Mouse (Mus musculus) layer of hippocampus, adult 2 months (tissue): ENCODE results near the gene Tnfrsf25. TPM values are rescaled to one million over a fixed set of nuclear protein-coding genes. Genes with fewer than 3 reads are reported as not detected.
A peak's percentile ranks its signal among the peaks of the same experiment; 100 is the strongest.

Source experiments
- DNase-seq, 2 experiments: peaks; one replicate each; pipeline ENCODE4 v3.0.0; 2022; ENCODE audit warnings: low spot score in 2 of 2
- H3K27ac ChIP-seq: fragments of 200-600 bp; 2 replicates; pipeline ENCODE4 v1.8.1; 2022
- H3K4me3 ChIP-seq: fragments of 200-600 bp; 2 replicates; pipeline ENCODE4 v1.8.1; 2022; ENCODE audit warnings: mild to moderate bottlenecking
- CTCF ChIP-seq: fragments of 200-600 bp; conservative IDR thresholded peaks from 2 replicates; pipeline ENCODE4 v1.8.1; 2022; ENCODE audit warnings: antibody characterized with exemption, mild to moderate bottlenecking, moderate library complexity
- total RNA-seq, 2 experiments: library from RNA; stranded (reverse); gene quantifications; 2 replicates each; pipeline ENCODE4 v1.2.3; 2021

The Tnfrsf25 gene
- total RNA-seq, 2 experiments from 2014 or later, result 22.7 to 48.4 TPM

GRCm38 (mm10) chr4:152130771-152131653 lies 15.3 kb downstream of the Tnfrsf25 start:
- H3K4me3 ChIP-seq, result peak overlapping the region; percentile 46
- TF ChIP-seq CTCF, result peak; percentile 65
- peak overlapping the region; percentile 57; the same call in 1 of the 2 replicates for H3K27ac ChIP-seq
- peak in 1 of 2 experiments; percentile 37 for DNase-seq

GRCm38 (mm10) chr4:152131809-152132771 lies 16.4 kb downstream of the Tnfrsf25 start:
- no peak for DNase-seq
- TF ChIP-seq CTCF, result no peak
- Histone ChIP-seq H3K4me3 (peak overlapping the region; percentile 46), H3K27ac (no peak overlapping the region; the same call in 1 of the 2 replicates)

GRCm38 (mm10) chr4:152132772-152133169 lies 17.0 kb downstream of the Tnfrsf25 start:
- no peak for DNase-seq
- Histone ChIP-seq H3K27ac (no peak overlapping the region), H3K4me3 (no peak overlapping the region)
- no peak for TF ChIP-seq CTCF

- H3K27ac ChIP-seq, result no peak overlapping the region
- DNase-seq, result no peak
These were observed 17.5 kb downstream of the Tnfrsf25 start for GRCm38 (mm10) chr4:152133213-152133612.

GRCm38 (mm10) chr4:152134507-152134906 lies 18.8 kb downstream of the Tnfrsf25 start:
- no peak overlapping the region for H3K27ac ChIP-seq
- peak; percentile 91 for TF ChIP-seq CTCF
- DNase-seq, result no peak
- H3K4me3 ChIP-seq, result no peak overlapping the region

More at GRCm38 (mm10) chr4:152133213-152133612, 17.5 kb downstream of the Tnfrsf25 start:
- TF ChIP-seq CTCF, result no peak
- H3K4me3 ChIP-seq, result no peak overlapping the region

GRCm38 (mm10) chr4:152135363-152135762 lies 19.6 kb downstream of the Tnfrsf25 start:
- no peak for TF ChIP-seq CTCF
- no peak overlapping the region for H3K27ac ChIP-seq
- H3K4me3 ChIP-seq, result no peak overlapping the region
- no peak for DNase-seq

GRCm38 (mm10) chr4:152136112-152136875 lies 20.6 kb downstream of the Tnfrsf25 start:
- H3K27ac ChIP-seq, result no peak overlapping the region

GRCm38 (mm10) chr4:152136876-152137250 lies 21.1 kb downstream of the Tnfrsf25 start:
- DNase-seq, result no peak
- TF ChIP-seq CTCF, result 0 out of 2 replicates have a peak, but pooled peaks have one; percentile 2
- H3K27ac ChIP-seq, result no peak overlapping the region
- no peak overlapping the region for H3K4me3 ChIP-seq

More at GRCm38 (mm10) chr4:152136112-152136875, 20.6 kb downstream of the Tnfrsf25 start:
- peak in 1 of 2 experiments; percentile 50 for DNase-seq
- peak; percentile 85 for TF ChIP-seq CTCF
- H3K4me3 ChIP-seq, result no peak overlapping the region

- DNase-seq, result peak; percentile 72 to 82
- Histone ChIP-seq H3K4me3 (peak overlapping the region; percentile 57), H3K27ac (no peak overlapping the region)
- peak; percentile 95 for TF ChIP-seq CTCF
These were observed 22.9 kb downstream of the Tnfrsf25 start for GRCm38 (mm10) chr4:152138497-152139260.

- Histone ChIP-seq H3K27ac (peak overlapping the region; percentile 49; the same call in 1 of the 2 replicates), H3K4me3 (no peak overlapping the region)
- peak in 1 of 2 experiments; percentile 53 for DNase-seq
- peak; percentile 86 for TF ChIP-seq CTCF
These were observed 24.7 kb downstream of the Tnfrsf25 start for GRCm38 (mm10) chr4:152140441-152140840.

- no peak for TF ChIP-seq CTCF
- H3K27ac ChIP-seq, result peak overlapping the region; percentile 56; the same call in 1 of the 2 replicates
- no peak for DNase-seq
These were observed 25.9 kb downstream of the Tnfrsf25 start for GRCm38 (mm10) chr4:152141521-152142135.

More at GRCm38 (mm10) chr4:152141521-152142135, 25.9 kb downstream of the Tnfrsf25 start:
- no peak overlapping the region for H3K4me3 ChIP-seq
